Mouse (Mus musculus): ENCODE results near the gene Papss1.
"Not testable (repeated sequence)": the region's sequence is repeated elsewhere in the genome, so short reads cannot be mapped to it uniquely, and the experiment has no call there.

The Papss1 gene

GRCm38 (mm10) chr3:131564430-131565256 lies at the start of gene Papss1:
Gene Papss1, plus strand, starts transcription at chr3:131564768.
- peak; percentile 100 for DNase-seq

- no peak for DNase-seq
Observed at GRCm38 (mm10) chr3:131516332-131516999, 48.1 kb upstream of the Papss1 start.

GRCm38 (mm10) chr3:131517756-131518155 lies 46.8 kb upstream of the Papss1 start:
- DNase-seq = no peak

DNA sequence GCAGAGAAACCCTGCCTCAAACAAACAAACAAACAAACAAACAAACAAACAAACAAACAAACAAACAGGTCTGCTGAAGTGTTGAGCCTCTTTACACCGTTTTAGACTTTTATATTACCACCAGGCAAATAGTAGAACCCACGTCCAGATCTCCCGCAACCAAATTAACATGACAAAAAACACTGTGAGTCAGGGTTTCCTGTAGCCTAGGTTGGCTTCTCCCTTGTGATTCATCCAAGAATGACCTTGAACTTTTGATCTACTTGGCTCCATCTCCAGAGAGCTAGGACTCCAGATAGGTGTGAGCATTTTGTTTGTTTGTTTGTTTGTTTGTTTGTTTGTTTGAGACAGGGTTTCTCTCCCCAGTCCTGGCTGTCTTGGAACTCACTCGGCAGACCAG lies 43.4 kb upstream of the Papss1 start:
- no peak for DNase-seq

- no peak for DNase-seq
Observed at GRCm38 (mm10) chr3:131522243-131522642, 42.3 kb upstream of the Papss1 start.

DNA sequence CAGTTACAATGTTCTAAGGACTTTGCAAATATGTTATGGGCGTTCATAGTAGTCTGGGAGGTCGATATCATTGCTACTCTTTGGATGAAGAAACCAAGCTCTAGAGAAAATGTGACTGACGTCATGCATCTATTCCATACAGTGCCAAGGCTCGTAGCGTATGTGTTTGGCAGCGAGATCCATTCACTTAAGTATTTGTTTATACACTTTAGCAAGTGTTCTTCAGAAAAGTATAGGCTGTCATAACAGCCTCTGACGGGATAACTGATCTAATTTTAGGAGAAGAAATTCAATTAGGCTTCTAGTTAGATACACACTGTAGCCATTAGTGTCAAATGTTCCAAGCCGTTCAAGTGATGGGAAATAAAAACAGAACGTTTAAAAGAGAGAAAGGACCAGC lies 40.8 kb upstream of the Papss1 start:
- DNase-seq = no peak

- DNase-seq = no peak
Observed at GRCm38 (mm10) chr3:131524210-131524609, 40.4 kb upstream of the Papss1 start.

DNA sequence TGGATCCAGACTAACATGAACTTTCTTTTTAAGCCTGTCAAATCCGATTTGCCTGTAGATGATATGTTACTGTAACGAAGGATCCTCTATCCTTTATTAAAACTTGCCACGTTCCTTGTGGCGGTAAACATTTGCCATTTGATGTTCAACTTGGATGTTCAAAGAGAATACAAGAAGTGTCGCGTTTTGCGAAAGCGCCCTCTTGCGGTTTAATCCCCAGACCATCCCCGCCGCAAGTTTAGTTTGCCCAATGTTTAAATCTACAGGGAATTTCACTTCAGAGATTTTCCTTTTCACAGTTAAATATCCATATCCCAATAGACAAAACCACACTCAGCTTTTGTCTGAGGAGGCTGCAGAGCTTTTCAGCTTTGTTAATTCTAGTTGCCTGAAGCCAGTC lies 39.8 kb upstream of the Papss1 start:
- peak; percentile 16 for DNase-seq

DNA sequence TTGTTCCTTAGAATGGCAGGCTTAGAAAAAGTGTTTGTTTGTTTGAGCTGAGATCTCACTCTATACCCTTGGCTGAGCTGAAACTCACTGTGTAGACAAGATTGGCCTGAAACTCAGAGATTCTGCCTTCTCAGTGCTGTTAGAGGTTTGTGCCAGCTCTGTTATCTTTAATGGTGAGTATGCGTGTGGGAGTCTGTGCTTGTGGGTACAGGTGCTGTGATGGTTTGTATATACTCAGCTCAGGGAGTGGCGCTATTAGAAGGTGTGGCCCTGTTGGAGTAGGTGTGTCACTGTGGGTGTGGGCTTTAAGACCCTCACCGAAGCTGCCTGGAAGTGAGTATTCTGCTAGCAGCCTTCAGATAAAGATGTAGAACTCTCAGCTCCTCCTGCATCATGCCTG lies 39.3 kb upstream of the Papss1 start:
- no peak for DNase-seq

DNA sequence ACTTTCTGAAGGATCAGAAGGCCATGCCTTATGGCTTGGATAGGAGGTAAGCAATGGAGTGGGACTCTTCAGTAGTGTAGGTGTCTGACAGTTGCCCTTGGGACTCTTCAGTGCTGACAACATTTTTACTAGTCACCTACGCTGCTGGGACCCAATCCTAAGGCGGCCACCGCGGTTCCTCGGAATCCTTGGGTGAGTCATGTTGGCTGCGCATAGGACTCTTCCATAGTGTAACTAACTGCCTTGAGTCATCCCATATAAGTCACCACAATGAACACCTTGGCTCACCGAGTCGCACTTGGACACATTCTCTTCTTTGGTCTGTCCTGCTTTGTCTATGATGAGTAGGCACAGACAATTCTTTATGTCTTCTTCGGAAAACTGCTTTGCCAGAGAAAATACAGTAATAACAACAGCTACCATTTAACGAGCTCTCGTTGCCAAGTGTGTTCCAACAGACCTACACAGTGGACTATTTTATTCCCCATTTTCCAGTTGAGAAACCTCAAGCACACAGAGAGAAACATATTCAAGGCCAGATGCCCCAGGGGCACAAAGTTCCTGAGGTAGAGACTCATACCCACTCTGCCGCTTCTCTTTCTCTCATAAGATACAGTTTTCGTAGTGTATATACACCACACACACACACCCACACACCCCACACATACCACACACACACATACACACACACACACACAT lies 23.2 kb upstream of the Papss1 start:
- no peak for DNase-seq

DNA sequence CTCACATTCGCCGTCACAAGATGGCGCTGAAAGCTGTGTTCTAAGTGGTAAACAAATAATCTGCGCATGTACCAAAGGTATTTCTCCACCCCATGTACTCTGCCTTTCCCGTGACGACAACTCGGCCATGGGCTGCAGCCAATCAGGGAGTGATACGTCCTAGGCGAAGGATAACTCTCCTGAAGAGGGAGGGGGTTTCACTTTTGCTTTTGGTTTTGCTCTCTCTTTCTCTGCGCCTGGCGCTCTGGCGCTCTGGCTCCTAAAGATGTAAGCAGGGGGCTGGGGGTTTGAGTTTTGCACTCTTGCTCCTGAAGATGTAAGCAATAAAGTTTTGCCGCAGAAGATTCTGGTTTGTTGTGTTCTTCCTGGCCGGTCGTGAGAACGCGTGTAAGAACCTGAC lies 17.0 kb upstream of the Papss1 start:
- not testable (repeated sequence) for DNase-seq

DNA sequence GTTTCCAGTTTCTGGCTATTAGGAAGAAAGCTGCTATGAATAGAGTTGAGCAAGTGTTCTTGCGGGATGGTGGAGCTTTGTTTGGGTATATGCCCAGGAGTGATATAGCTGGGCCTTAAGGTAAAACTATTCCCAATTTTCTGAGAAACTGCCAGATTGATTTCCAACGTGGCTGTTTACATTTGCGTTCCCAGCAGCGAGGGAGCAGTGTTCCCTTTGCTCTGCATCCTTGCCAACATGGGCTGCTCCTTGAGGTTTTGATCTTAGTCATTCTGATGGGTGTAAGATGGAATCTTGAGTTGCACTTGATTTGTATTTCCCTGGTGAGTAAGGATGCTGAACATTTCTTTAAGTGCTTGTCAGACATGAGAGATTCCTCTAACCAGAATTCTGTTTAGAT lies 14.5 kb upstream of the Papss1 start:
- DNase-seq = no peak

- DNase-seq = no peak
Observed at GRCm38 (mm10) chr3:131552349-131553254, 12.0 kb upstream of the Papss1 start.

GRCm38 (mm10) chr3:131555771-131556170 lies 8.8 kb upstream of the Papss1 start:
- no peak for DNase-seq

- DNase-seq = no peak
Observed at GRCm38 (mm10) chr3:131561591-131561990, 3.0 kb upstream of the Papss1 start.

GRCm38 (mm10) chr3:131565257-131565610 lies 666 bp downstream of the Papss1 start:
- DNase-seq = peak; percentile 34

DNA sequence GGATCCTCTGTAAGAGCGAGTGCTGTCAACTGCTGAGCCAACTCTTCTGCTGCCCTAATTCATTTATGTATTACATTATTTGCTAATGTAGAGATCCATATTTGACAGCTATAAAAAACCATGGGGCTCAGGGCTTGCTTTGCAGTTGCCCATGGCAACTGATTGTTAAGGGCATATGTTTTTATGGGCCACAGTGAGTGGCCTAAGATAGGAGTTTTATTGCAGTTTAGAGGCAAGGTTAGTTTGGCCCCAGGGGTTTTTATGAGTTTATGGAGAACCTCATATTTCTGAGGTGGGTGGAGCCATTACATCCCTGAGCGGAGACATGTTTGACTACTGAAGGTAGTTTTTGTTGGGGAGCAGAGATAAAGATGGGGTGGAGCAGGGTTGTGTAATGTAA lies 1.7 kb downstream of the Papss1 start:
- no peak for DNase-seq

GRCm38 (mm10) chr3:131570506-131570905 lies 5.9 kb downstream of the Papss1 start:
- no peak for DNase-seq

DNA sequence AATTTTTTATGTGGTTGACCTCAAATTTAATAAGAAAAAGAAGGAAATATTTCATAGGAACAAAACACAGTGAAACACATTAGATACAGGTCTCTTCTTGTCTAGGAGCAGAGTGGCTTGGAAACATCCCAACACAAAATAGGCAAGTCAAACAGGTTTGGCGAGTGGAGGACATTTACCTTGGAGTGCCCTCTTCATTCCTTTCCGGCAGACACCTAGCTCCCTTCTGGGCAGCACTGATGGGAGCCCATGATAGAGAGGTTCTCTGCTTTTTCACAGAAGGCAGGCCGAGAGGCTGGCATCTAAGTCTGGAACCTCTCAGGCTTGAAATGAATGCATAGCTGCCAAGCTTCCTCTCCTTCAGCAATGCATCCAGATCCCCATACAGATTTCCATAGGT lies 9.0 kb downstream of the Papss1 start:
- no peak for DNase-seq

DNA sequence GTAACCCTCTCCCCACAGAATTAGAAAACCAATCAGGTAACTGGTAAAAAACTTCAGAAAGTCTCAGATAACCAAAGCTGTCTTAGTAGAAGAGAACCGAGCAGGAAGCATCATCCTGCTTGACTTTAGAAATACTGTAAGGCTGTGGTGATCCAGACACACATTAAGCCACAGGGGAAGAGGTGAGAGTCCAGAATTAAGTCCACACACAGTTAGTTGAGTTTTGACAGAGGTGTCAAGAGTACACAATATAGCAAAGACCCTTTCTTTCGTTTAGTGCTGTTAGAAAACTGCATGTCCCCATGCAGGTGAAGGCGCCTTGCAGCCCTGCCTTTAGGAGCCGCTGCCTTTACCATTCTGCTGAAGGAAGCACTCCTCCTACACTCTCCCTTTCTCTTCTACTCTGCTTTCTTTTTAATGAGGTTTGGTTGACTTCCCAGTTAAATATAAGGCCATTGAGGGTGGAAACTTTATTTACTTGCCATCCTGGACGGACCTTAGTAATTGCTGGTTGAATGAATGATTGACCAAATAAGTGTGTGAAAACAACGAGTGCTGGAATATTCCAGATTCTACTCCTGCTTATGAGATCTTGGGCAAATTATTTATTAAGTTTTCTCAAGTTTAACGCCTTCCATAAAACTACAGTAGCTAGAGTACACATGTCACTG lies 14.0 kb downstream of the Papss1 start:
- DNase-seq = no peak

DNA sequence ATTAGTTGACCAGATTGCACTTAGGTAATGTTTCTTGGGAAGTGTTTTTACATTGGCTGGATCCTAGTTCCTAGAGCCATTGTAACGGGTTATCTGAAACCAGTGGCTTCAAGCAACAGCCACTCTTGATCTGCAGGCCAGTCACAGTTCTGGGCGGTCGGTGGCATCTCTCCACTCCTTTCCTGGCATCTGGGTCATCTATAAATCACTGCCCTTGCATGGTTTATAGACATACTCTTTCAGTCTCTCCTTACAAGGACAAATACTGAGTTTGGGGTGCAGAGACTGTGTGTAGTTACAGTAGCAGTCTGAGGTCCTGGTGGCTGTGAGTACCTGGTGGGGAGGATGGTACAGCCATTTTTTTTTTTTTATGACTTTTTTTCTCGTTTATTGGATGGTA lies 15.5 kb downstream of the Papss1 start:
- no peak for DNase-seq

- no peak for DNase-seq
Observed at GRCm38 (mm10) chr3:131581096-131581495, 16.5 kb downstream of the Papss1 start.
